Mouse (Mus musculus): ENCODE data around the gene Ndufc2. TPM values are rescaled to one million over a fixed set of nuclear protein-coding genes. Genes with fewer than 3 reads are reported as not detected.

Gene Ndufc2
- polyA plus RNA-seq, 1 experiment from 2014 or later, result 386 TPM

GRCm38 (mm10) chr7:97416906-97417777, 17.3 kb downstream of the Ndufc2 start, which contains the start of gene Thrsp:
Gene Thrsp, minus strand, starts transcription at chr7:97417730.
- DNase-seq (ENCODE audit: low spot score) (no peak), ATAC-seq (replicated peaks; ENCODE audit: low FRiP score, low TSS enrichment, low read depth) (no peak; the same call in 1 of the 2 replicates)
- Histone ChIP-seq H3K4me2 (ENCODE audit: low read length) (no peak within 1 kb of the TSS), H3K36me3 (ENCODE audit: control insufficient read depth, insufficient read depth, low read length) (no peaks in the 10 kb centered on the region), H3K9ac (ENCODE audit: low read length) (no peak within 1 kb of the TSS), H3K4me3 (ENCODE audit: low read depth, low read length) (no peak within 1 kb of the TSS), H3K9me3 (ENCODE audit: control insufficient read depth, low read length) (no peaks in the 10 kb centered on the region), H3K4me1 (replicated peaks; ENCODE audit: control insufficient read depth, insufficient read depth, low read length) (no peaks in the 10 kb centered on the region), H3K27ac (ENCODE audit: low read depth) (no peak within 1 kb of the TSS), H3K27me3 (replicated peaks; ENCODE audit: control insufficient read depth, insufficient read depth, low read length) (no peaks in the 10 kb centered on the region)
- 75% methylated on average over 25 of the region's 25 CpGs for WGBS

GRCm38 (mm10) chr7:97418717-97419116, 18.9 kb downstream of the Ndufc2 start:
- Histone ChIP-seq H3K36me3 (ENCODE audit: control insufficient read depth, insufficient read depth, low read length) (no peaks in the 10 kb centered on the region), H3K4me1 (replicated peaks; ENCODE audit: control insufficient read depth, insufficient read depth, low read length) (no peaks in the 10 kb centered on the region), H3K9ac (ENCODE audit: low read length) (no peak overlapping the region), H3K4me3 (ENCODE audit: low read depth, low read length) (no peak overlapping the region), H3K27me3 (replicated peaks; ENCODE audit: control insufficient read depth, insufficient read depth, low read length) (no peaks in the 10 kb centered on the region), H3K27ac (ENCODE audit: low read depth) (no peak overlapping the region), H3K4me2 (ENCODE audit: low read length) (no peak overlapping the region), H3K9me3 (ENCODE audit: control insufficient read depth, low read length) (no peaks in the 10 kb centered on the region)
- DNase-seq (ENCODE audit: low spot score) (no peak), ATAC-seq (replicated peaks; ENCODE audit: low FRiP score, low TSS enrichment, low read depth) (no peak)
- 70% methylated on average over 5 of the region's 5 CpGs for WGBS

DNA sequence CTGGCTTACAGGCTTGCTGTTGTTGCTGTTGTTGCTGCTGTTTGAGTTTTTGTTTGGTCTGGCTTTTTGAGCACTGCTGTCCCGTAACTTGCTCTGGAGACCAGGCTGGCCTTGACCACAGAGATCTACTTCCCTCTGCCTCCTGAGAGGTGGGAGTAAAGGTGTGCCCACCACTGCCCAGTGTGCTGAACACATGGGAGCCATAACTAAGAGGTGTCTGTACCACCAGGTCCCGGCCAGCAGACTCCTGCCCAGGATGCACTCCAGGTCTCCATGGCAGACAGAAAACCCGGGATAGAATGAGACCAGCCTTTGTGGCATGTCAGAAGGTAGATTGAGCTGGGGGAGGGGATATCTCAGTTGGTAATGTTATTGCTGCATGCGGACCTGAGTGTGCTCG, 19.4 kb downstream of the Ndufc2 start:
- Histone ChIP-seq H3K4me2 (ENCODE audit: low read length) (no peak overlapping the region), H3K36me3 (ENCODE audit: control insufficient read depth, insufficient read depth, low read length) (no peaks in the 10 kb centered on the region), H3K4me1 (replicated peaks; ENCODE audit: control insufficient read depth, insufficient read depth, low read length) (no peaks in the 10 kb centered on the region), H3K9ac (ENCODE audit: low read length) (no peak overlapping the region), H3K27me3 (replicated peaks; ENCODE audit: control insufficient read depth, insufficient read depth, low read length) (no peaks in the 10 kb centered on the region), H3K27ac (ENCODE audit: low read depth) (no peak overlapping the region), H3K9me3 (ENCODE audit: control insufficient read depth, low read length) (no peaks in the 10 kb centered on the region), H3K4me3 (ENCODE audit: low read depth, low read length) (no peak overlapping the region)
- ATAC-seq (replicated peaks; ENCODE audit: low FRiP score, low TSS enrichment, low read depth) (no peak), DNase-seq (ENCODE audit: low spot score) (no peak)
- WGBS, result 84% methylated on average over 5 of the region's 5 CpGs

DNA sequence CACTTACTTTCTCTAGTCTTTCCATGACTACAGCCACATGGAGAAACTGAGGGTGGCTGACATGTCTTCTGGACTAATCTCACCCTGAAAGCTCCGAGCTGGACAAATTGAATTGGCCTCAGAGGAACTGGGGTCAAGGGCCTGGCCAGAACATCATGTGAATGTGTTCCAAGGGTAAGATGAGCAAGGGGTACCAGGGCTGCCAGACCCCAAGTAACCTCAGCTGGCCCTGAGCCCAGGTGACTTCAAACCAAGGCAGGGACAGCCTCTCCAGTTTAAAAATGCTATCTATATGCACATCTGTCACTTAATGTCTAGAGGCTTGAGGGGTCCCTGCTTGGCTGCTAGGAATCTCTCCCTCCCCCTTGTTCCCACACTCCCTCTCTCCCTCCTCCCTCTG, 20.6 kb downstream of the Ndufc2 start:
- no peak overlapping the region for H3K27ac ChIP-seq (ENCODE audit: low read depth)
- ATAC-seq (replicated peaks; ENCODE audit: low FRiP score, low TSS enrichment, low read depth), result no peak

GRCm38 (mm10) chr7:97420958-97421651, 21.3 kb downstream of the Ndufc2 start:
- Histone ChIP-seq H3K4me2 (ENCODE audit: low read length) (no peak overlapping the region), H3K4me1 (replicated peaks; ENCODE audit: control insufficient read depth, insufficient read depth, low read length) (peaks cover 3% of the 10 kb centered on the region; the same call in 1 of the 2 replicates), H3K36me3 (ENCODE audit: control insufficient read depth, insufficient read depth, low read length) (no peaks in the 10 kb centered on the region), H3K27me3 (replicated peaks; ENCODE audit: control insufficient read depth, insufficient read depth, low read length) (no peaks in the 10 kb centered on the region), H3K27ac (ENCODE audit: low read depth) (no peak overlapping the region), H3K9me3 (ENCODE audit: control insufficient read depth, low read length) (no peaks in the 10 kb centered on the region), H3K4me3 (ENCODE audit: low read depth, low read length) (no peak overlapping the region), H3K9ac (ENCODE audit: low read length) (no peak overlapping the region)
- 84% methylated on average over 8 of the region's 8 CpGs for WGBS
- ATAC-seq (replicated peaks; ENCODE audit: low FRiP score, low TSS enrichment, low read depth), result no peak
- no peak for DNase-seq (ENCODE audit: low spot score)

More for the DNA sequence above, 20.6 kb downstream of the Ndufc2 start:
- Histone ChIP-seq H3K4me1 (replicated peaks; ENCODE audit: control insufficient read depth, insufficient read depth, low read length) (peaks cover 3% of the 10 kb centered on the region; the same call in 1 of the 2 replicates), H3K4me3 (ENCODE audit: low read depth, low read length) (no peak overlapping the region), H3K9ac (ENCODE audit: low read length) (no peak overlapping the region), H3K4me2 (ENCODE audit: low read length) (no peak overlapping the region), H3K36me3 (ENCODE audit: control insufficient read depth, insufficient read depth, low read length) (no peaks in the 10 kb centered on the region), H3K27me3 (replicated peaks; ENCODE audit: control insufficient read depth, insufficient read depth, low read length) (no peaks in the 10 kb centered on the region), H3K9me3 (ENCODE audit: control insufficient read depth, low read length) (no peaks in the 10 kb centered on the region)
- no peak for DNase-seq (ENCODE audit: low spot score)
- WGBS, result 65% methylated on average over 1 of the region's 1 CpGs

DNA sequence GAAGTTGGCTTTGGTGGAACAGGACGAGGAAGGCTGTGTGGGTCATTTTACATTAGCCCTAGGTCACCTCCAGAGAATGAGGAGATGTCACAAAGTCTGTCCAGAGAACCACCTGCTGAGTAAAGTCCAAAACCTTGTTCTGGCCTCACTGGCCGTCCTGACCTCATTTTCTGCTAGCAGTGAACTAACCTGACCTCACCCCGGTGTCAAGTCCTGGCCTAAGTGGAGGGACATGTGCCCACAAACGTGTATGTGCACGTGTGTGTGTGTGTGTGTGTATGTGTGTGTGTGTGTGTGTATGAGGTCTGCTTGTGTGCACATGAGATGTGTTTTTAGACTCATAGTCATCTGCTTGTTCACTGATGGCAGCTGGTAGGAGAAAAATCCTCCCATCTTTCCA, 24.0 kb downstream of the Ndufc2 start:
- no peak for ATAC-seq (replicated peaks; ENCODE audit: low FRiP score, low TSS enrichment, low read depth)

DNA sequence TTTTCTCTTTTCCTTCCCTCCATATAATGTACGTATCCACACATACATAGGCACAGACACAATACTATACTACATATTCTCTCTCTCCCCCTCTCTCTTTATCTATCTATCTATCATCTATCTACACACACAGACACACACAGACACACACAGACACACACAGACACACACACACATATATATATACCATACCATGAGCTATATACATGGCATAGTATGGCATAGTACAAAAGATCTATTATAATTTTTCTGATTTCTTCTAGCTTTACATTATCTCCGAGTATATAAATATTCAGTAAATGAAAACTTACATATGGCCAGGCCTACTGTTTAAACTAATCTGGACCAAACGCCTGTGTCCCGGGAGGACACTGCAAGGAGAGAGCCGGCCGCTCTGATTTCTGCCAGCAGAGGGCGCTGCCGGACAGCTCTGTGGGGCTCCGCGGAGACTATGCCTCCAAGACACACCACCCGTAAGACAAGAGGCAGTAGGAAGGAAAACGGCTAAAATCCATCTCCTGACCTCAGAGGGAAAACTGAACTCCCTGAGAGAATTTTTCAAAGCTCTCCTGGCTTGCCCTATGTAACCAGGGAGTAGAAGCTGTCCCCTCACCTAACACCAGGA, 24.9 kb downstream of the Ndufc2 start:
- Histone ChIP-seq H3K27me3 (replicated peaks; ENCODE audit: control insufficient read depth, insufficient read depth, low read length) (no peaks in the 10 kb centered on the region), H3K4me3 (ENCODE audit: low read depth, low read length) (no peak overlapping the region), H3K9ac (ENCODE audit: low read length) (no peak overlapping the region), H3K27ac (ENCODE audit: low read depth) (no peak overlapping the region), H3K4me1 (replicated peaks; ENCODE audit: control insufficient read depth, insufficient read depth, low read length) (peaks cover 6% of the 10 kb centered on the region), H3K9me3 (ENCODE audit: control insufficient read depth, low read length) (no peaks in the 10 kb centered on the region), H3K36me3 (ENCODE audit: control insufficient read depth, insufficient read depth, low read length) (no peaks in the 10 kb centered on the region), H3K4me2 (ENCODE audit: low read length) (no peak overlapping the region)
- peak; percentile 82 for ATAC-seq (replicated peaks; ENCODE audit: low FRiP score, low TSS enrichment, low read depth)
- peak; percentile 99 for DNase-seq (ENCODE audit: low spot score)
- WGBS, result 7% methylated on average over 12 of the region's 12 CpGs

More for the DNA sequence above, 24.0 kb downstream of the Ndufc2 start:
- no peaks in the 10 kb centered on the region for H3K9me3 ChIP-seq (ENCODE audit: control insufficient read depth, low read length)
- H3K27me3 ChIP-seq (replicated peaks; ENCODE audit: control insufficient read depth, insufficient read depth, low read length), result no peaks in the 10 kb centered on the region
- H3K36me3 ChIP-seq (ENCODE audit: control insufficient read depth, insufficient read depth, low read length), result no peaks in the 10 kb centered on the region
- no peak overlapping the region for H3K27ac ChIP-seq (ENCODE audit: low read depth)
- no peak overlapping the region for H3K4me2 ChIP-seq (ENCODE audit: low read length)
- no peak for DNase-seq (ENCODE audit: low spot score)
- H3K4me1 ChIP-seq (replicated peaks; ENCODE audit: control insufficient read depth, insufficient read depth, low read length), result peaks cover 3% of the 10 kb centered on the region; the same call in 1 of the 2 replicates
- no peak overlapping the region for H3K9ac ChIP-seq (ENCODE audit: low read length)
- H3K4me3 ChIP-seq (ENCODE audit: low read depth, low read length), result no peak overlapping the region
- WGBS, result 52% methylated on average over 5 of the region's 5 CpGs

- Histone ChIP-seq H3K4me1 (replicated peaks; ENCODE audit: control insufficient read depth, insufficient read depth, low read length) (peaks cover 11% of the 10 kb centered on the region), H3K4me3 (ENCODE audit: low read depth, low read length) (no peak overlapping the region), H3K36me3 (ENCODE audit: control insufficient read depth, insufficient read depth, low read length) (no peaks in the 10 kb centered on the region), H3K27me3 (replicated peaks; ENCODE audit: control insufficient read depth, insufficient read depth, low read length) (no peaks in the 10 kb centered on the region), H3K9me3 (ENCODE audit: control insufficient read depth, low read length) (no peaks in the 10 kb centered on the region), H3K4me2 (ENCODE audit: low read length) (no peak overlapping the region), H3K27ac (ENCODE audit: low read depth) (no peak overlapping the region), H3K9ac (ENCODE audit: low read length) (no peak overlapping the region)
- 65% methylated on average over 6 of the region's 6 CpGs for WGBS
- DNase-seq (ENCODE audit: low spot score), result no peak
- ATAC-seq (replicated peaks; ENCODE audit: low FRiP score, low TSS enrichment, low read depth), result no peak
Measured at GRCm38 (mm10) chr7:97426566-97426965, 26.8 kb downstream of the Ndufc2 start.

Data from intestine, embryonic 14.5 days (tissue).